Mouse (Mus musculus): ENCODE data around the gene Slc4a3.

DNA sequence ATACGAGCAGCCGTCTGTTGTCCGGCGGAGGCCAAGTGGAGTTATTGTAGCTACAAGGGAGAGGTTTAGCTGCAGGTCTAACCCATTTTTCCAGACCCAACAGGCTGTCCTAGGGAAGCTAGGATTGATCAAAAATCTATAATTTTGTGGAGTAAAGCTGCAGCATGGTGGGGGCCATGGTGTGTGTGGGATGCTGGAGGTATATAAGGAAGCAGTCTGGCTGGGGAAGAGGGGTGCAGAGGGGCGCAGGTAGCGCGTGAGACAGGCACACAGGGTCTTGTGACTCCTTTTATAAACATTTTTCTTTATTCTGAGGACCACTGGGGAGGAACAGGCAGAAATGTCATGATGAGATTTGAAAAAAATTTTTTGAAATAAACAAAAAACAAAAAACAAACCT is 57.5 kb downstream of the Slc4a3 start:
- TF ChIP-seq CTCF (IDR thresholded peaks at IDR 0.05; ENCODE audit: control insufficient read depth, insufficient read depth, low read length) (no peak), POLR2A (IDR thresholded peaks at IDR 0.05; ENCODE audit: borderline replicate concordance, control insufficient read depth, low read depth, low read length) (no peak)

All from bone marrow, adult 2 months (tissue).